Mouse (Mus musculus): ENCODE measurements at regions not wholly inside any gene's neighbourhood (a gene's known extent, or its start where the extent isn't known, plus 50 kb on each side); places are given as distances from the start of the nearest gene placed in this dataset.

- TF ChIP-seq CTCF (IDR thresholded peaks at IDR 0.05; ENCODE audit: control insufficient read depth, insufficient read depth, insufficient replicate concordance, low read depth, low read length) (peak; percentile 91; the same call in 1 of the 2 replicates), POLR2A (IDR thresholded peaks at IDR 0.05; ENCODE audit: control insufficient read depth, low read depth, low read length) (no peak)
Measured at GRCm38 (mm10) chr15:89730320-89730719, 111.3 kb downstream of the Syt10 start.
